Mouse (Mus musculus) ES-E14 (cell line): Measurements from ENCODE around the gene Gtsf1l. TPM values are rescaled to one million over a fixed set of nuclear protein-coding genes. Genes with fewer than 3 reads are reported as not detected.

Source experiments
- DNase-seq: peaks from one replicate; pipeline ENCODE4 v3.0.0-alpha.2; 2013; ENCODE audit warnings: low read depth, low spot score
- H3K27ac ChIP-seq: 2 replicates; pipeline ENCODE4 v1.5.1; 2012; ENCODE audit warnings: low read depth, mild to moderate bottlenecking, low read length, moderate library complexity, mixed read lengths; ENCODE audit not compliant: poor library complexity, insufficient read depth, severe bottlenecking
- H3K36me3 ChIP-seq: 2 replicates; pipeline ENCODE4 v1.6.1; 2012; ENCODE audit warnings: mild to moderate bottlenecking, low read length, moderate library complexity, mixed read lengths; ENCODE audit not compliant: control insufficient read depth, poor library complexity, insufficient read depth, severe bottlenecking
- H3K4me1 ChIP-seq, 2 experiments: fragments of 150-350 bp in 1 of 2; sonication (generic) in 1 of 2; 2 replicates each; pipeline ENCODE4 v1.6.1; 2012; ENCODE audit warnings: low read length in 2 of 2, mild to moderate bottlenecking in 1 of 2, mixed read lengths in 1 of 2; ENCODE audit not compliant: control insufficient read depth in 2 of 2, insufficient read depth in 2 of 2, poor library complexity in 1 of 2
- H3K4me3 ChIP-seq, 2 experiments: fragments of 150-350 bp in 1 of 2; sonication (generic) in 1 of 2; 2 replicates each; pipeline ENCODE4 v1.5.1; 2012; ENCODE audit warnings: low read length in 2 of 2, low read depth in 1 of 2, mild to moderate bottlenecking in 1 of 2, mixed read lengths in 1 of 2; ENCODE audit not compliant: insufficient read depth in 1 of 2, poor library complexity in 1 of 2, severe bottlenecking in 1 of 2
- H3K9ac ChIP-seq: 2 replicates; pipeline ENCODE4 v1.6.1; 2012; ENCODE audit warnings: low read depth, mild to moderate bottlenecking, low read length, mixed read lengths; ENCODE audit not compliant: poor library complexity, insufficient read depth, severe bottlenecking
- H3K9me3 ChIP-seq: fragments of 150-350 bp; sonication (generic); 2 replicates; pipeline ENCODE4 v1.6.1; 2012; ENCODE audit warnings: low read depth, mild to moderate bottlenecking, low read length; ENCODE audit not compliant: control insufficient read depth, insufficient read depth
- CHD2 ChIP-seq: IDR thresholded peaks from 2 replicates; pipeline ENCODE4 v1.6.1; 2014; ENCODE audit warnings: mild to moderate bottlenecking, low read depth, low read length, inconsistent platforms
- HCFC1 ChIP-seq: IDR thresholded peaks from 2 replicates; pipeline ENCODE4 v1.6.1; 2012; ENCODE audit warnings: low read length, inconsistent platforms, borderline replicate concordance; ENCODE audit not compliant: insufficient read depth
- MAFK ChIP-seq: IDR thresholded peaks from 2 replicates; pipeline ENCODE4 v1.6.1; 2014; ENCODE audit warnings: mild to moderate bottlenecking, low read depth, low read length, inconsistent platforms; ENCODE audit not compliant: insufficient read depth
- ZC3H11A ChIP-seq: IDR thresholded peaks from 2 replicates; pipeline ENCODE4 v1.6.1; 2012; ENCODE audit warnings: low read depth, mild to moderate bottlenecking, inconsistent platforms, low read length, borderline replicate concordance
- ZNF384 ChIP-seq: IDR thresholded peaks from 2 replicates; pipeline ENCODE4 v1.6.1; 2012; ENCODE audit warnings: low read depth, low read length, inconsistent platforms
- in situ Hi-C, 2 experiments: fragments of 600-800 bp; cut with MboI; formaldehyde crosslinking; loops; one replicate each; pipeline ENCODE4 v1.15.1; 2025; ENCODE audit warnings: low sequenced_read_pairs in 2 of 2, inconsistent platforms in 1 of 2; ENCODE audit not compliant: unreplicated experiment in 2 of 2
- total RNA-seq: library from RNA; depleted of rRNA; stranded (reverse); fragments of 300-350 nt; gene quantifications from 2 replicates; pipeline ENCODE4 v1.2.3, GENCODE M21; 2012

Gene Gtsf1l
- total RNA-seq, 1 experiment = 25.7 TPM

- no peak for DNase-seq
Measured at GRCm38 (mm10) chr2:163055715-163056114, 31.9 kb downstream of the Gtsf1l start.

DNA sequence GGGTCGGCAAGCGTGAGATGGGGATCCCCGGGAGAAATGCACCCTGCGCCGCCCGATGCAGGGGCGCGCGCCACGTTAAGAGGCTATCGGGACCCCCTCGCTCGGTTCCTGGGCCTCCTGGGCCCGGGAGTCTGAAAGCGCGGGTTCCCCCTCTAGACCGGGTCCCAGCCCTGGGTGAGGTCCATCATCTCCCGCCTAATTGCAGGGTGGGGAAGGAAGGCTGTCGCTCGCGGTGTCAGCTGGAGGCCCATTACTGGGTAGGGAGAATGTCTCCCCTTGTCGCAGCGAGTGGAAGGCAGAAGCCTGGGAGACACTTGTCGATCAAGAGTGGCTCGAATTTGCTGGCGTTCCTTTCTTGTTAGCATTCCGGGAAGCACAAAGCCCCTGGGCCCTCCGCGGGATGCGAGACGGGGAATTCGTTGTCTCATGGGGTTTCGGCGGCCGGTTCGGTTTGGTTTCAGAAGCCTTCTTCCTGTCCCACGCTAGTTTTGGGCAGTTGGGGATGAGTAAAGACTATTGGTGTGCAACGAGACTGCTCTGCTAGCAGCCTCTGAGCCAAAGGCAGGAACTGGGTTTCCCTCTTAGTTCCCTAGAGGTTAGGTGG lies 32.7 kb downstream of the Gtsf1l start:
- H3K36me3 ChIP-seq = peaks cover 19% of the 10 kb centered on the region
- H3K4me1 ChIP-seq = peaks cover 5 to 7% of the 10 kb centered on the region in 2 experiments
- H3K9ac ChIP-seq = peak overlapping the region; percentile 98
- peak overlapping the region; percentile 94 to 97 for H3K4me3 ChIP-seq
- in situ Hi-C loops = no loop called here
- DNase-seq = no peak
- no peak for TF ChIP-seq MAFK
- TF ChIP-seq ZNF384 = no peak
- no peak for TF ChIP-seq ZC3H11A
- no peak for TF ChIP-seq CHD2
- no peak for TF ChIP-seq HCFC1
- H3K9me3 ChIP-seq = no peaks in the 10 kb centered on the region
- peak overlapping the region; percentile 92 for H3K27ac ChIP-seq

More at GRCm38 (mm10) chr2:163055715-163056114, 31.9 kb downstream of the Gtsf1l start:
- in situ Hi-C loops = no loop called here
- H3K36me3 ChIP-seq = peaks cover 19% of the 10 kb centered on the region
- TF ChIP-seq HCFC1 = no peak
- TF ChIP-seq ZC3H11A = no peak
- TF ChIP-seq CHD2 = no peak
- no peak for TF ChIP-seq MAFK
- TF ChIP-seq ZNF384 = no peak
- peak overlapping the region; percentile 98 for H3K9ac ChIP-seq
- H3K9me3 ChIP-seq = no peaks in the 10 kb centered on the region
- H3K4me3 ChIP-seq = peak overlapping the region; percentile 94 to 97
- H3K27ac ChIP-seq = peak overlapping the region; percentile 92
- peaks cover 4 to 5% of the 10 kb centered on the region in 2 experiments; a peak in 3 of 4 replicates for H3K4me1 ChIP-seq

DNA sequence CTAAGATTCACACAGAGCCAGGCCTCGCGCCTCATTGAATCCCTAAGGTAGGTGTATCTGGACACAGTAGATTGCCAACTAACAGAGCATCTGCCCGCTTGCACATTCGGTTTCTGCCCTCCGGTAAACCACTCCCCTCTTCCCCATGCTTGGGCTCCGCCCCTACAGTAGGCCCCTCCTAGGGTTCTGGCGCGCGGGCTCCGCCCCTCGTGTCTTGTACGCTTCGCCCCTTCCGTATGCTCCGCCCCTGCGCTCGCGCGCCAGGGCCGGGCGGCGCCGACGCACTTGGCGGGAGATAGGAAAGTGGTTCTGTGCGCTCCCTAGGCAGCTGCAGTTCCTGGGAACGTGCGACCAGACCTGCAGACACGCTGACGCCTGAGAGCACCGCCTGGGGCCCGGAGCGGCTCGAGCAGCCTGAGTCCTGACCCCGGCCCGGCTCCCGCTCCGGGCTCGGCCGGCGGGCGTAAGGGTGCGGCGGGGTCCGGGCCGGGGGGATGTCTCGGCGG lies 33.3 kb downstream of the Gtsf1l start, which contains the start of gene Mybl2:
Gene Mybl2 (plus strand): TSS at position 353 of the 506 bp plus-strand sequence.
- Histone ChIP-seq H3K9me3 (no peaks in the 10 kb centered on the region), H3K36me3 (peaks cover 13% of the 10 kb centered on the region), H3K27ac (peak within 1 kb of the TSS; percentile 96), H3K4me1 (peaks cover 5 to 6% of the 10 kb centered on the region in 2 experiments), H3K4me3 (peak within 1 kb of the TSS; percentile 94 to 97), H3K9ac (peak within 1 kb of the TSS; percentile 98)
- peak; percentile 96 for DNase-seq
- in situ Hi-C loops = no loop called here
- no peak for TF ChIP-seq CHD2
- no peak for TF ChIP-seq ZC3H11A
- no peak for TF ChIP-seq ZNF384
- no peak for TF ChIP-seq MAFK
- TF ChIP-seq HCFC1 = peak; percentile 56; the same call in 1 of the 2 replicates

- TF ChIP-seq ZNF384 = no peak
- no peak for TF ChIP-seq MAFK
- TF ChIP-seq CHD2 = no peak
- no peak for TF ChIP-seq HCFC1
- TF ChIP-seq ZC3H11A = no peak
- Histone ChIP-seq H3K9ac (no peak overlapping the region), H3K27ac (peak overlapping the region; percentile 96; the same call in 1 of the 2 replicates), H3K36me3 (peaks cover 10% of the 10 kb centered on the region; the same call in 1 of the 2 replicates), H3K4me3 (peak overlapping the region; percentile 10 to 41), H3K9me3 (no peaks in the 10 kb centered on the region), H3K4me1 (peaks cover 5 to 11% of the 10 kb centered on the region in 2 experiments)
- DNase-seq = no peak
- in situ Hi-C loops = no loop called here
Measured at GRCm38 (mm10) chr2:163052826-163053225, 34.8 kb downstream of the Gtsf1l start.
